Mouse (Mus musculus) C2C12 (cell line): ENCODE results near the gene Cacna1a. TPM values are rescaled to one million over a fixed set of nuclear protein-coding genes. Genes with fewer than 3 reads are reported as not detected.

Experiments used
- H3K27me3 ChIP-seq: one replicate; pipeline ENCODE4 v1.6.1; 2011; ENCODE audit not compliant: control insufficient read depth, insufficient read depth, insufficient read length
- H3K36me3 ChIP-seq: one replicate; pipeline ENCODE4 v1.6.1; 2011; ENCODE audit not compliant: control insufficient read depth, insufficient read depth
- H3K4me3 ChIP-seq: one replicate; pipeline ENCODE4 v1.5.1; 2011; ENCODE audit warnings: mild to moderate bottlenecking, control low read depth; ENCODE audit not compliant: poor library complexity, insufficient read depth, severe bottlenecking
- H3K79me2 ChIP-seq: one replicate; pipeline ENCODE4 v1.6.1; 2011; ENCODE audit not compliant: control insufficient read depth, insufficient read depth
- H3K79me3 ChIP-seq: one replicate; pipeline ENCODE4 v1.6.1; 2011; ENCODE audit warnings: low read depth, control low read depth
- H3ac ChIP-seq: one replicate; pipeline ENCODE3; 2011; ENCODE audit warnings: low read depth; ENCODE audit not compliant: control insufficient read depth, insufficient read length
- CEBPB ChIP-seq: IDR thresholded peaks from one replicate; pipeline ENCODE4 v1.6.1; 2011; ENCODE audit warnings: low read depth, mild to moderate bottlenecking, control low read depth, moderate library complexity
- CTCF ChIP-seq: IDR thresholded peaks from one replicate; pipeline ENCODE4 v1.5.1; 2011; ENCODE audit not compliant: control insufficient read depth, insufficient read depth, insufficient read length
- FOSL1 ChIP-seq: IDR thresholded peaks from one replicate; pipeline ENCODE4 v1.8.0; 2011; ENCODE audit warnings: mild to moderate bottlenecking, low read length; ENCODE audit not compliant: poor library complexity, insufficient read depth, severe bottlenecking
- MAX ChIP-seq: IDR thresholded peaks from one replicate; pipeline ENCODE4 v1.6.1; 2011; ENCODE audit warnings: mild to moderate bottlenecking, control low read depth
- MYOD1 ChIP-seq: IDR thresholded peaks from one replicate; pipeline ENCODE4 v1.6.1; 2011; ENCODE audit warnings: low read depth; ENCODE audit not compliant: control insufficient read depth, insufficient read length
- MYOG ChIP-seq: IDR thresholded peaks from one replicate; pipeline ENCODE4 v1.6.1; 2011; ENCODE audit not compliant: control insufficient read depth, insufficient read length; ENCODE audit errors: extremely low read depth
- USF1 ChIP-seq: IDR thresholded peaks from one replicate; pipeline ENCODE4 v1.6.1; 2011; ENCODE audit warnings: low read depth, mild to moderate bottlenecking, control low read depth, moderate library complexity
- polyA plus RNA-seq: library from polyadenylated mRNA; unstranded; fragments of >200 nt; fragmentation: generic; extraction: Trizol; gene quantifications from one replicate; pipeline ENCODE4 v1.2.1, GENCODE M21; 2012; ENCODE audit warnings: missing spikeins

The Cacna1a gene
- polyA plus RNA-seq, 1 experiment = 3.1 TPM

DNA sequence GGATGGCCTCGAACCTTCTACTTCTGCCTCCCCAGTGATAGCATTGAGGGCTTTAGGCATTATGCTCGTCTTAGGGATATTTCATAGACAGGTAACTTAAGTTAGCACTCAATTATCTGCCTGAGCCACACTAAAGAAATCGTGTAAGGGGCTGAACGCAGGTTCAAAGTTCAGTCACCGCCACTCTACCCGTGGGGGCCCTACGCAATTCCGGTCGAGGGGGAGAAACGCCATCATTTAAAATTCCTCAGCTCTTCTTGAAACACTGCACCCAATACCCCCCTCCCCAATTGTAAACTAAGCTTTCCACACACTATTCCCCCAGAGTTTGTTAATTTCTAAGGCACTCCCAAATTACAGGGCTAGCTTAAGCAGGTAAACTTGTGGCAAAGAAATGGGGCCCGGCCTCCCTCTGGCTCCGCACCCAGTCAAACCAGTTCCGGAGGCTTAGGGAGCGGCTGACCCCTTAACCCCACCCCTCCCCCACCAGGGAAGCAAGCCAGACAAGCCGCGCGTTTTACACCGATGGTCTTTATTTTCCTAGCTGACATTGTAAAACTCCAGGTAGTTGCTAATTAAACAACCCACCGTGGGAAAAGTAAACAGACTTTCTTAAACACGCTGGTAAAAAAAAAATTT is 272.7 kb downstream of the Cacna1a start:
- H3K27me3 ChIP-seq = no peaks in the 10 kb centered on the region
- H3K36me3 ChIP-seq = no peaks in the 10 kb centered on the region
- H3K79me2 ChIP-seq = peaks cover 48% of the 10 kb centered on the region
- TF ChIP-seq USF1 (no peak), CTCF (no peak)
- peak overlapping the region; percentile 88 for H3ac ChIP-seq
- peak overlapping the region; percentile 83 for H3K4me3 ChIP-seq
- peaks cover 27% of the 10 kb centered on the region for H3K79me3 ChIP-seq

DNA sequence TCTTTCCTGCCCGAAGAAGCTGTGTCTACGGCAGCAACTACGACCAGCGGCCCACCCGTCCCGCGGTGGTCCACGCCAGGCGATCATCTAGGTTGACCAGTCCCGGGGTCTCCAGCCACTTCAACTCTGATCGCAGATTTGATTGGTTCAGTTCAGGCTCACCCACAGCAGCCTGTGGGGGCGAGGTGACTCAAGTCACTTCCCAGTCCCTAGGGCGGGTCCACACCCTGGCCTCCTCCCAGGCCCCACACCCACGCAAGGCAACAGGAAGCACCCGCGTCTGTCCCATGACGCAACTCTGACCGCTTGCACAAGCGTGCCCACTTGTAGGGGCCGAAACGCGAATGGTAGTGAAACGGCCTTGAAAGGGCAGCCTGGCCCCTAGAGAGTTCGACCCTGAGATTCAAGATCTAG is 273.2 kb downstream of the Cacna1a start:
- Histone ChIP-seq H3K27me3 (no peaks in the 10 kb centered on the region), H3K79me2 (peaks cover 53% of the 10 kb centered on the region), H3K36me3 (no peaks in the 10 kb centered on the region), H3K4me3 (peak overlapping the region; percentile 83), H3ac (peak overlapping the region; percentile 88), H3K79me3 (peaks cover 29% of the 10 kb centered on the region)
- TF ChIP-seq FOSL1 = no peak
- TF ChIP-seq CEBPB = peak; percentile 94
- TF ChIP-seq USF1 = no peak
- TF ChIP-seq MYOG = no peak

- peak overlapping the region; percentile 83 for H3K4me3 ChIP-seq
- peaks cover 29% of the 10 kb centered on the region for H3K79me3 ChIP-seq
- no peaks in the 10 kb centered on the region for H3K27me3 ChIP-seq
- H3K36me3 ChIP-seq = no peaks in the 10 kb centered on the region
- no peak for TF ChIP-seq FOSL1
- no peak for TF ChIP-seq USF1
- TF ChIP-seq MYOD1 = no peak
- no peak for TF ChIP-seq CTCF
- TF ChIP-seq MYOG = no peak
- TF ChIP-seq MAX = no peak
- no peak for TF ChIP-seq CEBPB
- H3ac ChIP-seq = peak overlapping the region; percentile 88
- H3K79me2 ChIP-seq = peaks cover 59% of the 10 kb centered on the region
These were observed 273.8 kb downstream of the Cacna1a start for GRCm38 (mm10) chr8:84661961-84662571.

DNA sequence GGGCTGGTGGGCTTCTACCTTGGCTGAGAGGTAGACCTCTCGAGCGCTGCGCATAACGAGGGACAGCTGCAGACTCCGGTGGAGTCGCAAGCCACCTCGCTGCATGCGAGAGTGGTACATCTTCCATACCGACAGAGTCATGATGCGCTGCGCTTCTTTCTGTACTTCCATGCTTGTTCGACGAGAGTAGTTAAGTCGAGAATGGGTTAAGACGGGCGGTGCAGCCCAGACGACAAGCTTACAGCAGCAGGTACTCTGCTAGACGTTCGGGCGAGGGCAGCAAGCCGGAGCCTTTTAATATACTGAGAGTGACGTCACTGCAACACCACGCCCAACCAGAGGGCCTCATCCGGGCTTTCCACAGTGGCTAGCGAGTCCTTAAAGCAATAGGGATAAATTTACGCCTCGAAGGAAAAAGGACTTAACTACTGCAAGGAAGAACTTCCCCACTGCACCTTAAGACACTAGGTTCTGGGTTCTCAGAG is 274.4 kb downstream of the Cacna1a start, which contains the start of gene Ier2:
TSS of gene Ier2 (minus strand) at position 272 of the 485 bp plus-strand sequence.
- peaks cover 61% of the 10 kb centered on the region for H3K79me2 ChIP-seq
- peak within 1 kb of the TSS; percentile 83 for H3K4me3 ChIP-seq
- peaks cover 29% of the 10 kb centered on the region for H3K79me3 ChIP-seq
- H3K36me3 ChIP-seq = no peaks in the 10 kb centered on the region
- no peak for TF ChIP-seq MYOG
- no peak for TF ChIP-seq USF1
- no peak for TF ChIP-seq MAX
- no peak for TF ChIP-seq MYOD1
- H3ac ChIP-seq = peak within 1 kb of the TSS; percentile 88
- no peaks in the 10 kb centered on the region for H3K27me3 ChIP-seq

DNA sequence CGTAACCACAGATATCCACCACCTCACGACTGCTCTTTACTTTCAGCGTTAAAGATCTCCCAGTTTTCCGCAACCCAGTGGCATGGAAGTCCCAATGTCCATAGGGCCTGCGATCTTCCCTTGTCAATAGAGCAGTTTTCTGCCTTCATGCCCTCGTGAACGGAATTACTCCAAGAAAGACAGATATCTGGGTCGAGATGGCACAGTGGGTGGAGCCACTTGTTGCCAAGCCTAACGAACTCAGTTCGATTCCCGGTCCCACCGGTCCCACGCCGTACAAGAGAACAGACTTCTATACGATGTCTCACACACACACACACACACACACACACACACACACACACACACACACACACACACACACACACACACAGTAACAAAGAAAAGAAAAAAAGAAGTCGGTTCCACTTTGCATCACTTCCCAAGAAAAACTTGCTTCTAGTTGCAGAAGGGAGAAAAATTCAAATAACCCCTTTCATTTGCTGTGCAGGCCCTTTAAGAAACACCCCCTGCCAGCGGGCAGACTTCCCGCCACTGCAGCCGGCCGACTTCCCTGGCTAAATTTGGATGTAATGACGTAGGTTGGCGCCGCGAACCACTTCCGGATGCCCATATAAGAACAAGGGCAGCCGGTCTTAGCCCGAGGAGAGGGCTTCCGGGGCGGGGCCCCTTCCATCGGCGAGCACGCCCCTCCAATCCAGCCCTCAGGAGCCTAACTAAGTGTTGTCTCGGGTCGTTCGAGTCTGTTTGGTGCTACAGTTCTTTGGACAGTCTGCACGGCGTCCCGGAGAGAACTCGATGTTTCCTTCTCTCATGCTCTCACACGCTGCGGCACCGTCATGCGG is 275.5 kb downstream of the Cacna1a start:
- Histone ChIP-seq H3K36me3 (no peaks in the 10 kb centered on the region), H3K79me3 (peaks cover 29% of the 10 kb centered on the region), H3K79me2 (peaks cover 61% of the 10 kb centered on the region), H3K4me3 (peak overlapping the region; percentile 48), H3ac (peak overlapping the region; percentile 77), H3K27me3 (no peaks in the 10 kb centered on the region)
- TF ChIP-seq CTCF (no peak), FOSL1 (no peak), CEBPB (no peak), USF1 (no peak), MYOG (no peak), MYOD1 (no peak), MAX (no peak)
